Mouse (Mus musculus): ENCODE measurements around the gene Trappc4.

The Trappc4 gene

DNA sequence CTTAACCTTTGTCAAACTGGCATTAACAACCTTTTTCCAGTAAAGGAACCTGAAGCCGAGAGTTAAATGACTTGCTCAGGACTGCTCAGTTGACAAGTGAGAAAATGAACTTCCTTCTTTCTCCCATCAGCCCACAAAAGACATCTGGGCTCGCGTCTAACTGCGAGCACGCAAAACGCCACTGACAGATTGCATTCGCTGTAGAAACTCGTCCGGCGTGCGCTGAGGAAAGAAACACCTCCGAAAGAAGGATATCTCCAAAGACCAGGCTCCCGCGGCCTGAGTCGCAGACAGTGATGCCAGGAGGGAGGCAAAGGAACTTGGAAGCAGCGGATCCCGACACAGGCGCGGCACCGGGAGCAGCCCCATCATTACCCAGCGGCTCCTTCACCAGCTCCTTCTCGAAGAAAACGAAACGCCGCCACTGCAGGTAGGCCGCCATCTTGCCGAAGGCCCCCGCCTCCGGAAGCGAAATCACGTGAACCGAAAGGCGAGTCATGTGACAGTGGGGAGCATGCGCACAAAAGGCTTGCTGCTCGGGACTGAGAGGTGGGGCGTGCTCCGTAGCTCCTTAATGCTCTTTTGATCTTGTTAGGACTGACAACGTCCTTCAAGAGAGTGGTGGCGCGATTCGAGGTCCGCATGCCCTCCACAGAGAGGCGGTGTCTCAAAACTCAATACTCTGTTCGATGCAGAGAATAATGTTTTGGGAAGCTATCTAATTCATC lies 46.0 kb downstream of the Trappc4 start, which contains the start of gene Vps11:
Gene Vps11 (minus strand): TSS at position 481 of the 728 bp plus-strand sequence.
- peak; percentile 96 to 98 for DNase-seq (ENCODE audit: inconsistent age in 2 of 2, low spot score in 1 of 2)

DNA sequence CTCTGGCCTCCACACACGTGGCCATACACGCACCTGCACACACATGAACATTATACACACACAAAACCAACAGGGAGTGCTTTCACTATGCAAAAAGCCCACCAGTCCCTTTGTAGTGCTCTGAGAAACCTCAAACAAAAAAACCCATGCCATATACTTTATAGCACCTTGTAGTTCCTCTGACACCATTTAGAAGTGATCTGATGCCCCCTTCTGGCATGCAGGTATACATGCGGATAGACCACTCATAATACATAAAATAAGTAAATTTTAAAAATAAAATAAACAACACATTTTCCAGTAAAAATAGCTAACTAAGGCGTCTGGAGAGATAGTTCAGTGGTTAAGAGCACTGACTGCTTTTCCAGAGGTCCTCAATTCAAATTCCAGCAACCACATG lies 50.2 kb downstream of the Trappc4 start:
- peak in 1 of 2 experiments; percentile 74 for DNase-seq (ENCODE audit: inconsistent age in 2 of 2, low spot score in 1 of 2)
